Mouse (Mus musculus) heart, embryonic 16.5 days (tissue): ENCODE data around the gene Tnfsf10. TPM values are rescaled to one million over a fixed set of nuclear protein-coding genes. Genes with fewer than 3 reads are reported as not detected.

Source experiments
- ATAC-seq: fragments of 200-750 bp; cut with Nextera tagmentation; replicated peaks from 2 replicates; pipeline ENCODE4 v1.8.0; 2017; ENCODE audit warnings: moderate number of reproducible peaks; ENCODE audit not compliant: insufficient read depth, low FRiP score; ENCODE audit errors: extremely low read depth
- H3K27ac ChIP-seq: fragments of 300-500 bp; sonication (generic); 2 replicates; pipeline ENCODE4 v1.5.1; 2014; ENCODE audit warnings: mild to moderate bottlenecking, low read length, control low read depth, moderate library complexity
- H3K27me3 ChIP-seq: fragments of 300-500 bp; sonication (generic); 2 replicates; pipeline ENCODE4 v1.6.1; 2014; ENCODE audit warnings: low read length, mixed read lengths; ENCODE audit not compliant: control insufficient read depth, insufficient read depth
- H3K36me3 ChIP-seq: fragments of 300-500 bp; sonication (generic); 2 replicates; pipeline ENCODE4 v1.6.1; 2014; ENCODE audit not compliant: control insufficient read depth, insufficient read depth
- H3K4me1 ChIP-seq: fragments of 300-500 bp; sonication (generic); 2 replicates; pipeline ENCODE4 v1.6.1; 2014; ENCODE audit warnings: low read length, mixed read lengths; ENCODE audit not compliant: control insufficient read depth, insufficient read depth
- H3K4me2 ChIP-seq: fragments of 300-500 bp; sonication (generic); 2 replicates; pipeline ENCODE4 v1.6.1; 2014; ENCODE audit warnings: low read depth, mild to moderate bottlenecking, control low read depth, low read length
- H3K4me3 ChIP-seq: fragments of 300-500 bp; sonication (generic); 2 replicates; pipeline ENCODE4 v1.5.1; 2014; ENCODE audit warnings: mild to moderate bottlenecking, control low read depth, low read length
- H3K9ac ChIP-seq: fragments of 300-500 bp; sonication (generic); 2 replicates; pipeline ENCODE4 v1.6.1; 2014; ENCODE audit warnings: low read length, control low read depth
- H3K9me3 ChIP-seq: fragments of 300-500 bp; sonication (generic); replicated peaks from 2 replicates; pipeline ENCODE4 v1.6.1; 2016; ENCODE audit warnings: low read length; ENCODE audit not compliant: control insufficient read depth
- WGBS: fragments of 180-500 bp; shearing (Covaris S2); extraction: QIAGEN DNeasy Blood & Tissue Kit; methylation state at CpG from one replicate; pipeline ENCODE4 v1.1.7; 2014; 5-methylcytosine and 5-hydroxymethylcytosine counted together
- polyA plus RNA-seq: library from polyadenylated mRNA; unstranded; fragments of >200 nt; fragmentation: Nextera tagmentation; extraction: Ambion mirVana; gene quantifications from 2 replicates; pipeline ENCODE4 v1.2.1, GENCODE M21; 2015

The Tnfsf10 gene
- polyA plus RNA-seq, 1 experiment from 2014 or later = 0.84 TPM

DNA sequence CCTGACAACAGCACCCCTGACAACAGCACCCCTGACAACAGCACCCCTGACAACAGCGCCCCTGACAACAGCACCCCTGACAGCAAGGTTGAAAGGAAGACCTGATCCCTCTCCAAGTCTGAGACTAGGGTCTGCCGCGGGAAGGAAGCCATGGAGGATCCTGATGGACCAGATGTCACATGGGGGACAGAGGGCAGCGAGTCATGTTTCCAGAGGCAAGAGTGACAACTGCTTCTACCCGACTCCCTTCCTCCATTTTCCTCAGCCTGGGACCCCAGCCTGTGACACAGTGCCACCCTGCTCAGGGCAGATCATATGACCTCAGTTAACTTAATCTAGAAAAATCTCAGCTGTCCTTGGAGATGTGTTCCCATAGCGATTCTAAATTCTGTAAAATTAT is 25.6 kb downstream of the Tnfsf10 start:
- H3K4me2 ChIP-seq = no peak overlapping the region
- H3K27me3 ChIP-seq = no peaks in the 10 kb centered on the region
- H3K4me3 ChIP-seq = no peak overlapping the region
- WGBS = 66% methylated on average over 6 of the region's 6 CpGs
- H3K9ac ChIP-seq = no peak overlapping the region
- no peak overlapping the region for H3K27ac ChIP-seq
- ATAC-seq = no peak
- H3K36me3 ChIP-seq = no peaks in the 10 kb centered on the region
- peaks cover 2% of the 10 kb centered on the region; the same call in 1 of the 2 replicates for H3K4me1 ChIP-seq
- no peaks in the 10 kb centered on the region for H3K9me3 ChIP-seq

DNA sequence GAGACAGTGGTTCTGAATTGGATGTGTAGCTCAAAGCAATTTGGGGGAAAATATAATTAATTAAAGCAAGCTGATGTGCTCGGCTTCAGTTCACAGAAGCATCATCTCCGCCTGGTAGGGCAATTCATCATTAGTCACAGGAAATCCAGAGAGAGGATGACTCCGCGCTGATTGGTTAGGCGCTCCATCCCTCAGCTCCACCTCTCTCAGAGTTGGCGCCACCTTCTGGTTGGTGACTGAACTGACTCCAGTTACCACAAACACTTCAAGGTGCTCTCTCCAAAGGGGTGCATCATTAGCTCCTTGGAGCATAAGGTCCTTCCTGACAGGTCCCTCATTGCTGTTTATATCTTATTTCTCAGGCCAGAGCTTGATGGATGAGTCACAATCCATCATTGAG is 28.7 kb downstream of the Tnfsf10 start:
- WGBS = 56% methylated on average over 6 of the region's 6 CpGs
- Histone ChIP-seq H3K9ac (no peak overlapping the region), H3K27me3 (no peaks in the 10 kb centered on the region), H3K4me2 (no peak overlapping the region), H3K9me3 (no peaks in the 10 kb centered on the region), H3K4me3 (no peak overlapping the region), H3K27ac (no peak overlapping the region), H3K4me1 (no peaks in the 10 kb centered on the region), H3K36me3 (no peaks in the 10 kb centered on the region)
- ATAC-seq = no peak

GRCm38 (mm10) chr3:27348462-27348861 is 31.6 kb downstream of the Tnfsf10 start:
- Histone ChIP-seq H3K27ac (no peak overlapping the region), H3K4me2 (no peak overlapping the region), H3K36me3 (no peaks in the 10 kb centered on the region), H3K9me3 (no peaks in the 10 kb centered on the region), H3K4me3 (no peak overlapping the region), H3K4me1 (no peaks in the 10 kb centered on the region), H3K9ac (no peak overlapping the region), H3K27me3 (no peaks in the 10 kb centered on the region)
- 76% methylated on average over 5 of the region's 5 CpGs for WGBS
- no peak for ATAC-seq

DNA sequence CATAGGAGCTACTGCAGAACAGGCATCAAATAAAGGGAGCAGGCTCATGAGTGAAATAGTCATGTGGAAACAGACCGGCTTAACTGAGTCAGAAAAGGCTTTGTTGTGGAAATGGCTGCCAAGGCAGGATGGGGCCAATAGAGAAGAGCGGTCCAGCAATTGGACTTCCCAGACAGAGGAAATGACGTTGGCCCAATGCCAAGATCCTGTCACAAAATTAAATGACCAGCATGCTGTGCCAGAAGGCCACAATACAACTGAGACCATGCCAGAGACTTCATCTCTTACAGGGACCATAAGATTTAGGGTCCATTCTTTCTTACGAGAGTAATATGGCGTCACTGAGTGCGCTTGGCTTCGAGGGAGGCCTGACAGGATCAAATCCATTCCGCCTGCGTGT is 34.3 kb downstream of the Tnfsf10 start:
- Histone ChIP-seq H3K27ac (no peak overlapping the region), H3K4me2 (no peak overlapping the region), H3K36me3 (no peaks in the 10 kb centered on the region), H3K9ac (no peak overlapping the region), H3K4me3 (no peak overlapping the region), H3K4me1 (no peaks in the 10 kb centered on the region), H3K9me3 (no peaks in the 10 kb centered on the region), H3K27me3 (no peaks in the 10 kb centered on the region)
- 63% methylated on average over 9 of the region's 9 CpGs for WGBS
- no peak for ATAC-seq

GRCm38 (mm10) chr3:27359100-27359720 is 42.4 kb downstream of the Tnfsf10 start:
- Histone ChIP-seq H3K9me3 (no peaks in the 10 kb centered on the region; the same call in 1 of the 2 replicates), H3K27me3 (no peaks in the 10 kb centered on the region), H3K4me3 (no peak overlapping the region), H3K27ac (no peak overlapping the region), H3K4me1 (no peaks in the 10 kb centered on the region), H3K9ac (no peak overlapping the region), H3K4me2 (no peak overlapping the region), H3K36me3 (no peaks in the 10 kb centered on the region)
- 62% methylated on average over 2 of the region's 2 CpGs for WGBS
- ATAC-seq = no peak

GRCm38 (mm10) chr3:27370125-27370524 is 53.3 kb downstream of the Tnfsf10 start:
- Histone ChIP-seq H3K36me3 (no peaks in the 10 kb centered on the region), H3K4me1 (peaks cover 4% of the 10 kb centered on the region), H3K27ac (no peak overlapping the region), H3K4me2 (no peak overlapping the region), H3K9ac (no peak overlapping the region), H3K9me3 (no peaks in the 10 kb centered on the region), H3K4me3 (no peak overlapping the region), H3K27me3 (peaks cover 51% of the 10 kb centered on the region)
- WGBS = 6% methylated on average over 10 of the region's 10 CpGs
- no peak for ATAC-seq

DNA sequence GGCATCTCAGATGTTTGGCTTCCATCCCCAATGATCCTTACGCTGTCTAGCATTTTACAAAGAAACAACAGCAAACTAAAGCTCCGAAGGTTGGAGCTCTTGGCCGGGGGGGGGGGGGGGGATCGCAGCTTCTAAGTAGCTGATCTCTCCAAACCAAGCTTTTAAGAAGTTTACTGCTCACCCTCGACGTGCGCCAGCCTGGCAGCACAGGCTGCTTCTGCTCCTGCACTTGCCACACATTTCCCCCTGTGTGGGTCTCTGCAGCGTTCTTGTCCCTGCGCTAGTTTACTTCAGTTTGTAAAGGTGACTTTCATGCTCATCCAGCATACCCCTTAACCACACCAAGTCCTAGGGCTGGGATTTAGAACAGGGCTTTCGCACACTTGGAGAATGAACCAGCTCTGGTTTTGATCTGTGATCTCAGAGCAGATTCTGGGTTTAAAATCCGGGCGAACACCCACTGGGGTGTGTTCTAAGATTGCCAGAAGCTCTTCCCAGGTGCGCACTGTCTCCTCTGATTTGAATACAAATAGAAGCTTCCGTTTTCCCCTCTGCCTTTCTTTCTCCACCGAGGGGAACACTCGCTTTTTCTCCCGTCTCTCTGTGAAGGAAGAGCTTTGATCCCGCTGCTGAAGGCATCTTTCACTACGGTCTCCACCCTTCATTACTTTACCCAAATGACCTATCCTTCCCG is 53.9 kb downstream of the Tnfsf10 start:
- Histone ChIP-seq H3K27ac (no peak overlapping the region), H3K4me3 (no peak overlapping the region), H3K36me3 (no peaks in the 10 kb centered on the region), H3K9ac (no peak overlapping the region), H3K4me2 (no peak overlapping the region), H3K9me3 (no peaks in the 10 kb centered on the region), H3K27me3 (peaks cover 52% of the 10 kb centered on the region), H3K4me1 (peaks cover 4% of the 10 kb centered on the region)
- ATAC-seq = no peak
- 4% methylated on average over 20 of the region's 20 CpGs for WGBS

- Histone ChIP-seq H3K4me1 (peaks cover 4% of the 10 kb centered on the region), H3K4me3 (peak within 1 kb of the TSS; percentile 18; the same call in 1 of the 2 replicates), H3K36me3 (no peaks in the 10 kb centered on the region), H3K27ac (no peak within 1 kb of the TSS), H3K9me3 (no peaks in the 10 kb centered on the region), H3K9ac (no peak within 1 kb of the TSS), H3K4me2 (peak within 1 kb of the TSS; percentile 40; the same call in 1 of the 2 replicates), H3K27me3 (peaks cover 52% of the 10 kb centered on the region)
- ATAC-seq = no peak
- WGBS = 3% methylated on average over 19 of the region's 19 CpGs
Observed at GRCm38 (mm10) chr3:27371276-27371621, 54.4 kb downstream of the Tnfsf10 start, which contains the start of gene Ghsr. Gene Ghsr, plus strand, starts transcription at chr3:27371351.
